Mouse (Mus musculus): ENCODE results near the gene Lbhd1. TPM values are rescaled to one million over a fixed set of nuclear protein-coding genes. Genes with fewer than 3 reads are reported as not detected.
A peak's percentile ranks its signal among the peaks of the same experiment; 100 is the strongest.

The Lbhd1 gene
- total and polyA plus RNA-seq, 3 experiments = 15.5 to 123 (median 46.5) TPM

DNA sequence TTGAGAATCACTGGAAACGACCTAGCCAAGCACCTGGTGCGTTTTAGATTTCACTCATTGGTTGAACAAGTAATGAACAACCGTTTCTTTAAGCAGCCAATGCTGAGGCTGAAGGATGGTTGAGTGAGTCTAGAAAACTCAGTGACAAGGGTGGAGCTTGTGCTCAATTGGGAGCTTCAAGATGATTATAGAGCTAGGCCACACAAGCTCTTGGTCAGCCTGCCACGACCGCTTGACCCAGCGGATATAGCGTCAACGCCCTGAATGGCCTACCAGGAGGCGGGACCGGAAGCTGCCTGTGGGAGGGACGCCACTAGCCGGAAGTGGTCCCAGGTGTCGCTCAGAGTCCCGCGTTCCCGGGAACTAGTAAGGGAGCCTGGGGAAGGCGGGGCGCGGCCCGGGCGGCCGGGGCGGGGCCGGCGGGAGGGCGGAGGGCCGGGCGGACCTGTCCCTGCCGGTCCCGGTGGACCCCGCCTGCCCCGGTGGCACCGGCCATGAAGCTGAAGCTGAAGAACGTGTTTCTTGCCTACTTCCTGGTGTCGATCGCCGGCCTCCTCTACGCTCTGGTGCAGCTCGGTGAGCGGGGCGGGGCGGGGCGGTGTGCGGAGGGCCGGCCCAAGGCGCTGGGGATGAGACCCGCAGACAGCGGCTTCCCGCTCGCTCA, 36.7 kb downstream of the Lbhd1 start, which contains the start of gene B3gat3:
B3gat3 (plus strand) TSS at position 302 of the 664 bp plus-strand sequence.
- TF ChIP-seq ZNF384 (IDR thresholded peaks at IDR 0.05; ENCODE audit: low read depth, low read length) = no peak
- TF ChIP-seq MAFK (IDR thresholded peaks at IDR 0.05; ENCODE audit: borderline replicate concordance, low read depth, low read length) = no peak
- TF ChIP-seq TBP (IDR thresholded peaks at IDR 0.05; ENCODE audit: low read depth, low read length) = peak; percentile 45; the same call in 1 of the 2 replicates
- TF ChIP-seq JUND (IDR thresholded peaks at IDR 0.05; ENCODE audit: low read depth, low read length) = no peak
- TF ChIP-seq TCF12 (IDR thresholded peaks at IDR 0.05; ENCODE audit: low read depth, low read length) = 0 out of 2 replicates have a peak, but pooled peaks have one; percentile 34
- peak; percentile 80; the same call in 1 of the 2 replicates for TF ChIP-seq POLR2AphosphoS2 (IDR thresholded peaks at IDR 0.05; ENCODE audit: low read length)
- TF ChIP-seq ETS1 (IDR thresholded peaks at IDR 0.05; ENCODE audit: low read depth, low read length) = no peak; the same call in 1 of the 2 replicates
- no peak for TF ChIP-seq MEF2A (IDR thresholded peaks at IDR 0.05; ENCODE audit: extremely low read depth, insufficient replicate concordance, low read depth, low read length, poor library complexity, severe bottlenecking)
- no peak for TF ChIP-seq MAX (IDR thresholded peaks at IDR 0.05; ENCODE audit: low read length)
- TF ChIP-seq BHLHE40 (IDR thresholded peaks at IDR 0.05; ENCODE audit: borderline replicate concordance, low read depth, low read length) = no peak
- TF ChIP-seq MYC (IDR thresholded peaks at IDR 0.05; ENCODE audit: low read depth, low read length) = peak; percentile 43; the same call in 1 of the 2 replicates
- TF ChIP-seq E2F4 (IDR thresholded peaks at IDR 0.05; ENCODE audit: borderline replicate concordance, low read depth, low read length) = 0 out of 2 replicates have a peak, but pooled peaks have one; percentile 53
- 0 out of 2 replicates have a peak, but pooled peaks have one; percentile 6 for TF ChIP-seq SMC3 (IDR thresholded peaks at IDR 0.05; ENCODE audit: low read depth, low read length)
- 0 out of 2 replicates have a peak, but pooled peaks have one; percentile 12 for TF ChIP-seq USF1 (IDR thresholded peaks at IDR 0.05; ENCODE audit: low read depth, low read length)
- peak; percentile 71 for TF ChIP-seq SIN3A (IDR thresholded peaks at IDR 0.05; ENCODE audit: low read length)
- TF ChIP-seq POLR2A (IDR thresholded peaks at IDR 0.05; ENCODE audit: control insufficient read depth in 1 of 2, insufficient read depth in 1 of 2, low read depth in 1 of 2, low read length in 2 of 2, poor library complexity in 1 of 2) = peak; percentile 47 to 90; a peak in 3 of 4 replicates
- TF ChIP-seq ZC3H11A (IDR thresholded peaks at IDR 0.05; ENCODE audit: low read depth, low read length) = no peak
- peak; percentile 83 for TF ChIP-seq HCFC1 (IDR thresholded peaks at IDR 0.05; ENCODE audit: low read depth, low read length)
- TF ChIP-seq ELF1 (IDR thresholded peaks at IDR 0.05; ENCODE audit: low read depth, low read length) = peak; percentile 81
- no peak; the same call in 1 of the 2 replicates for TF ChIP-seq MXI1 (IDR thresholded peaks at IDR 0.05; ENCODE audit: low read depth, low read length)
- TF ChIP-seq RCOR1 (IDR thresholded peaks at IDR 0.05; ENCODE audit: low read depth, low read length) = no peak
- no peak for TF ChIP-seq NRF1 (IDR thresholded peaks at IDR 0.05; ENCODE audit: insufficient read depth, low read depth, low read length, poor library complexity, severe bottlenecking)
- no peak for TF ChIP-seq ZKSCAN1 (IDR thresholded peaks at IDR 0.05; ENCODE audit: low read depth, low read length)
- peak; percentile 49; the same call in 1 of the 2 replicates for TF ChIP-seq MAZ (IDR thresholded peaks at IDR 0.05; ENCODE audit: low read depth, low read length)
- TF ChIP-seq KAT2A (conservative IDR thresholded peaks at IDR 0.05; ENCODE audit: low read depth, low read length) = no peak; the same call in 1 of the 2 replicates
- TF ChIP-seq NELFE (IDR thresholded peaks at IDR 0.05; ENCODE audit: low read depth, low read length) = peak; percentile 80
- TF ChIP-seq GABPA (IDR thresholded peaks at IDR 0.05; ENCODE audit: low read depth, low read length) = no peak
- TF ChIP-seq ZMIZ1 (IDR thresholded peaks at IDR 0.05; ENCODE audit: low read depth, low read length) = peak; percentile 63; the same call in 1 of the 2 replicates
- Histone ChIP-seq H3K79me2 (ENCODE audit: control insufficient read depth, insufficient read depth, low read length, poor library complexity) (peaks cover 16% of the 10 kb centered on the region), H3K9ac (ENCODE audit: control insufficient read depth, low read depth, low read length, poor library complexity, severe bottlenecking) (peak within 1 kb of the TSS; percentile 92), H3K9me3 (replicated peaks; ENCODE audit: insufficient read depth, low read length) (no peaks in the 10 kb centered on the region), H3K4me1 (ENCODE audit: control insufficient read depth in 1 of 2, insufficient read depth in 2 of 2, low read length in 2 of 2) (peaks cover 8 to 10% of the 10 kb centered on the region in 2 experiments; a peak in 3 of 4 replicates), H3K4me3 (ENCODE audit: control insufficient read depth in 1 of 2, insufficient read depth in 1 of 2, low read depth in 2 of 2, low read length in 2 of 2) (peak within 1 kb of the TSS; percentile 83 to 91), H3K27me3 (ENCODE audit: control insufficient read depth in 1 of 2, insufficient read depth in 2 of 2, low read length in 2 of 2) (no peaks in the 10 kb centered on the region), H3K27ac (ENCODE audit: control insufficient read depth, low read depth, low read length) (peak within 1 kb of the TSS; percentile 88), H3K36me3 (ENCODE audit: control insufficient read depth in 1 of 2, insufficient read depth in 2 of 2, low read length in 2 of 2) (peaks cover 1 to 13% of the 10 kb centered on the region in 2 experiments; a peak in 3 of 4 replicates)
- DNase-seq (ENCODE audit: low read depth, low spot score) = peak; percentile 91
